1 mouse cellular context compared by ENCODE assay signal in the genomic region with DNA sequence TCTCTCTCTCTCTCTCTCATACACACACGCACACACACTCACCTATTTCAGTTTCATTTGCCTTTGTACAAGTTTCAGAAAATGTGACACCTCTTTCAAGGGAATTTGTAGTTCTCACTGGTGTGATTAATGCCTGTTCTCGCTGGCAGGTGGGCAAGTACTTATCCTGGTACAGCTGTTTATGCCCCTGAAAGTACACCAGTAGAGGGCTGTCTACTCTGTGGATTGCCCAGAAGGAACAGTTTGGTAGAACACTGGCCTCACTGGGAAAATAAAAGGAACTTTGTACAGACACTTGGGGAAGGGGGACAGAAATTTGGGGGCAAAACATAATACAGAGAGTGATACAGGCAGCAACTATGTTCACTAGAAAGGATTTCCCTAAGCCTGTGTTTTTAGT.
TF ChIP-seq lines count a peak whose summit lies in the region.

No protein-coding gene starts in this region.

TF ChIP-seq in MEL, 35 proteins besides CTCF, POLR2A, EP300 and RAD21 (continued from another document):
- no peak for TF ChIP-seq MXI1 (IDR thresholded peaks at IDR 0.05; ENCODE audit: low read depth, low read length)
- no peak for TF ChIP-seq MYC (IDR thresholded peaks at IDR 0.05; ENCODE audit: low read depth, low read length)
- no peak for TF ChIP-seq ZKSCAN1 (IDR thresholded peaks at IDR 0.05; ENCODE audit: low read depth, low read length)
- no peak for TF ChIP-seq GABPA (IDR thresholded peaks at IDR 0.05; ENCODE audit: low read depth, low read length)
